Mouse (Mus musculus) natural killer cell, adult 2 months (primary cell): ENCODE measurements around the gene H2al2c.
"Not testable (repeated sequence)": the region's sequence is repeated elsewhere in the genome, so short reads cannot be mapped to it uniquely, and the experiment has no call there.

ENCODE experiments used
- DNase-seq, 2 experiments: peaks; one replicate each; pipeline ENCODE4 v3.0.0; 2022; ENCODE audit warnings: low spot score in 2 of 2

H2al2c gene

DNA sequence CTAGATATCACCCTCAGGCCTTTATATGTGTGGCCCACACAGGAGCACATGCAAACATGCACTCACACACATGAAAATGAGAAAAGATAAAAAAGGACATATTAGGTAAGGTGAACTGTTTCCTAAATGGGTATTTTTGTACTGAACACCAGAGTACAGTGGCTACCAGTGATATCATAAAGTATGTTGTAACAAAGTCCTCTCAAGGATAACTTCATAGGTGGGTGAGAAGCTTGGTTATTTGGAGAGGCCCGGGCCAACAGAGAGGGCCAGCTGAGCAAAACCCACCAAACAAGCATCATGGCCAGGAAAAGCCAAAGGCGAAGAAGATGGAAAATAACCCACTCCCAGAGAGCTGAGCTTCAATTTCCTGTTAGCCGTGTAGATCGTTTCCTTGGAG is at the start of gene H2al2c:
H2al2c (plus strand) TSS at position 301 of the 400 bp plus-strand sequence.
- DNase-seq = not testable (repeated sequence)
